Mouse (Mus musculus): ENCODE results near the gene Ifit3b. TPM values are rescaled to one million over a fixed set of nuclear protein-coding genes. Genes with fewer than 3 reads are reported as not detected.
"Not testable (repeated sequence)": the region's sequence is repeated elsewhere in the genome, so short reads cannot be mapped to it uniquely, and the experiment has no call there.

Ifit3b gene
- polyA plus RNA-seq, 1 experiment: 0.08 TPM

DNA sequence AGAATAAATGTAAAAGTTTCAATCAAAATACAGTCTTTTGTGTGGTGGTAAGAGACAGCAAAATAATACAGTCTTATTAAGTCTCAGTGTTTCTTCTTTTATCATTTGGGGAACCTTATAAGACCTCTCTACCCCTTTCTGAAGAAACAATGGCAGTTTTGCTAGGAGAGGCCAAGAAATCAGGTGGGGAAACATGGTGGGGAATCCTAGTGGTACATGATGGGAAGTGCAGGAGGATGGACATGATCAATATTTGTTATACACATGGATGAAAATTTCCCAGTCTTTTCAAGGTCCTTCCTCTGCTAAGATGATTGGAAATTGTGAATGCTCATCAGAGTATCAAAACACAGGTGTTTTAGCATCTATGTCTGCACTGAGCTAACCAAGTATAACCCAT lies 18.8 kb upstream of the Ifit3b start:
- TF ChIP-seq CTCF (IDR thresholded peaks at IDR 0.05; ENCODE audit: borderline replicate concordance, extremely low read depth, insufficient read depth, insufficient read length) (peak; percentile 9; the same call in 1 of the 2 replicates), POLR2A (IDR thresholded peaks at IDR 0.05; ENCODE audit: borderline replicate concordance, extremely low read depth, insufficient read depth, insufficient read length, poor library complexity, severe bottlenecking) (no peak)
- DNase-seq (ENCODE audit: low read depth): no peak

DNA sequence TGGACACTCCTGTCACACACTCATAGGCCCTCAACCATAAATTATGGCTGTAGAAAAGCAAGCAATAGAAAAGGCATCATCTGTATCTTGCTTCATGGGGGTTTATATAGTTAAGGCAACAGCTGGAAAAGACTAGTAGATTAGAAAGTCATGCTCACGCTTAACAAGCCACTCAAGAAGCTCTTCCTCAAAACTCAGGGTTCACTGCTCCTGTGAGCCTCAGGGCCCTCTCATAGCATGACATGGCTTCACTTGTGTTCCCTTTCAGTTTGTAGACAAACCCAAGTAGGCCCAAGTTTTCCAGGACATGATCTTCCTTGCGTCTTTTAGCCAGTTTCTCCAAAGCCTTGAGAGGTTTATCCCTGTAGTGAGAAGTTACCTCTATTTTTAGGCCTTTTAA lies 14.3 kb upstream of the Ifit3b start:
- no peak for DNase-seq (ENCODE audit: low read depth)
- TF ChIP-seq POLR2A (IDR thresholded peaks at IDR 0.05; ENCODE audit: borderline replicate concordance, extremely low read depth, insufficient read depth, insufficient read length, poor library complexity, severe bottlenecking) (no peak), CTCF (IDR thresholded peaks at IDR 0.05; ENCODE audit: borderline replicate concordance, extremely low read depth, insufficient read depth, insufficient read length) (no peak)

DNA sequence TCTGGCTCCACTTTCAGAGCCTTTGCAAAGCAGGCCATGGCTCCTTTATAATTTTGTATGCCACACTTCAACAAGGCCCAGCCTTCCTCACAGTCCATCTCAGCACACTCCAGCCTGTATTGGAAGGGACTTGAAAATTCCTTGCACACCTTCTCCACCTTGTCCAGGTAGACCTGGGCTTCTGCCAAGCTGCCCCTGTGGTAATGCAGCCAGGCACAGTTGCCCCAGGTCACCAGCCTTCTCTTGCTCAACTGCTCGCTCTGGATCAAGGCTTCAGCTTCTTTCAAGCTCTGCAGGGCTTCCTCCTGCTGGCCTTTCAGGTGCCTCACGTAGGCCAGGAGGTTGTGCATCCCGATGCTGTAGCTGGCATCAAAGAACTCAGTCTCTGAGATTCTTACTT lies 13.2 kb upstream of the Ifit3b start:
- DNase-seq (ENCODE audit: low read depth): not testable (repeated sequence)

DNA sequence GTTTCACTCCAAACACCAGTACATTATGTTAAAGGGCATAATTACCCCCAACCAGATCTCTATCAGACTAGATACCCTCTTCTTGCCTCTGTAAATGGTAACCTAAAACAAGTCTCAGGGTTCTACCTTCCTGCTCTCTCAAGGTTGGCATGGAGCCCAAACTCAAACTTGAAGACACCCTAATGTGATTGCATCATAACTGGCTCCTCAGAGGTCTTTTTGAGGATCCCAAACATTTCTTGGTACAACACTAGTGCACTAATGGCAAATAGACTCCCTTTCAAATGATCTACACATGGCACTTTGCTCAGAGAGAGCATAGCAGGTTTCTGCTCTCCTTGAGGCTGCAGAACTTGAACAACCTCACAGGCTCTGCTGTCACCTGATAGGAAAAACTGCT lies 11.0 kb upstream of the Ifit3b start:
- no peak for DNase-seq (ENCODE audit: low read depth)
- TF ChIP-seq CTCF (IDR thresholded peaks at IDR 0.05; ENCODE audit: borderline replicate concordance, extremely low read depth, insufficient read depth, insufficient read length) (no peak), POLR2A (IDR thresholded peaks at IDR 0.05; ENCODE audit: borderline replicate concordance, extremely low read depth, insufficient read depth, insufficient read length, poor library complexity, severe bottlenecking) (no peak)

DNA sequence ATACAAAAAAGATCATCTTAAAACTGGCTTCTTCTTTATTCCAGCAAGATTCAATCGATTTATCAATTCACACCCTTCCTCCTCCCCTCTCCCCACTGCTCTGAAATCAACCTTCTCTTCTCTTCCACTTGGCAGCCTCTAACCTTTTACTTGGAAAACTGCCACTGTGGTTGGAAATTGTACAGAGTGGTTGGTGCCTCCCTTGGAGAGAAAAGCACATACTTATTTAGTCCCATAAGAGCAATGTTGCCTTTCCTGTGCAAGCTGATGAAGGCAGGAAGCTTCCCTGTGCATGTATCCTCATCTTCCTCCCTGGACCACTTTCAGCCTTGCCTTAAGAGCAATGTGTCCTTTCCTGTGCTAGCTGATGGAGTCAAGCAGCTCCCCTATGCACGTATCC lies 9.4 kb upstream of the Ifit3b start:
- no peak for TF ChIP-seq CTCF (IDR thresholded peaks at IDR 0.05; ENCODE audit: borderline replicate concordance, extremely low read depth, insufficient read depth, insufficient read length)
- TF ChIP-seq POLR2A (IDR thresholded peaks at IDR 0.05; ENCODE audit: borderline replicate concordance, extremely low read depth, insufficient read depth, insufficient read length, poor library complexity, severe bottlenecking): no peak
- DNase-seq (ENCODE audit: low read depth): peak; percentile 82

DNA sequence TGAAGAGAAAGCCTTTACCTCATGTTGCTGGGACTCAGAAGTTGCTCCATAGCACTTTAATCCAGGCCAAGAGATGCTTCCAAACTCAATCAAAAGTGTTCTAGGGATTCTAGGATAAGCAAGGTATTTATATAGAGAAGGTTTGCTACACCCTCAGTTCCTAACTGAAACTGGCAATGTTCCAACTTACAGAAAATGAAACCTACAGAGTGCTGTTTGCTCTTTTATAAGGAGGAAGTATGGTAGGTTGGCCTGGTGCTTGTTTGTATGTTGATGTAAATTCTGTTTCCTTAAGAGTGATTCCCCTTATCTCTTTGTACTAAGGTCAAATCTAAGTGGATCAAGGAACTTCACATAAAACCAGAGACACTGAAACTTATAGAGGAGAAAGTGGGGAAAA lies 8.5 kb upstream of the Ifit3b start:
- not testable (repeated sequence) for DNase-seq (ENCODE audit: low read depth)

DNA sequence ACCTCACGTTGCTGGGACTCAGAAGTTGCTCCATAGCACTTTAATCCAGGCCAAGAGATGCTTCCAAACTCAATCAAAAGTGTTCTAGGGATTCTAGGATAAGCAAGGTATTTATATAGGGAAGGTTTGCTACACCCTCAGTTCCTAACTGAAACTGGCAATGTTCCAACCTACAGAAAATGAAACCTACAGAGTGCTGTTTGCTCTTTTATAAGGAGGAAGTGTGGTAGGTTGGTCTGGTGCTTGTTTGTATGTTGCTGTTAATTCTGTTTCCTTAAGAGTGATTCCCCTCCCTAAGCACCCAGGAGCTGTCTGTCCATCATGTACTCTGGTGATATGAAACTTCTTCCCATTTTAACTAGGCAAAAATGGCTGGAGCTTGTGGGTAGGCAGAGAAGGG lies 5.9 kb upstream of the Ifit3b start, which contains the start of gene Ifit1bl1:
Ifit1bl1 (minus strand) TSS at position 69 of the 400 bp plus-strand sequence.
- not testable (repeated sequence) for DNase-seq (ENCODE audit: low read depth)

DNA sequence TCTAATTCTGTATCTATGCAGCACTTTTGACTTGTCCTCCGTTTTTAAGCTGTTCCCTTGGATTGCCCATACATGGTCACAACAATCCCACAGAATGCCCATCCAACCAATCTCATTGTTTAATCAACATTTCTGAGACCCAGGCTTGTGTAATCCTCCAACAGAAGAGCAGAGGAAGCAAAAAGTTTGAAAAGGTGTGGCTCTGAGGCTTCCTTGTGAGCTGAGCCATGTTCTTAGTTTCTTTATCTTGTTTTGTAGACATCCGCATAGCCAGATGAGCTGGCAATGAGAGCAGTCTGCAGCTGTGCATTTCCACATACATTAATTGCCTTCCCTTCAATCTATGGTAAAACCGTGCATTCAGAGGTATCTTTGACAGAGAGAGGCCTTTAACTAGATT lies 2.3 kb upstream of the Ifit3b start:
- TF ChIP-seq CTCF (IDR thresholded peaks at IDR 0.05; ENCODE audit: borderline replicate concordance, extremely low read depth, insufficient read depth, insufficient read length): no peak
- TF ChIP-seq POLR2A (IDR thresholded peaks at IDR 0.05; ENCODE audit: borderline replicate concordance, extremely low read depth, insufficient read depth, insufficient read length, poor library complexity, severe bottlenecking): no peak
- DNase-seq (ENCODE audit: low read depth): no peak

DNA sequence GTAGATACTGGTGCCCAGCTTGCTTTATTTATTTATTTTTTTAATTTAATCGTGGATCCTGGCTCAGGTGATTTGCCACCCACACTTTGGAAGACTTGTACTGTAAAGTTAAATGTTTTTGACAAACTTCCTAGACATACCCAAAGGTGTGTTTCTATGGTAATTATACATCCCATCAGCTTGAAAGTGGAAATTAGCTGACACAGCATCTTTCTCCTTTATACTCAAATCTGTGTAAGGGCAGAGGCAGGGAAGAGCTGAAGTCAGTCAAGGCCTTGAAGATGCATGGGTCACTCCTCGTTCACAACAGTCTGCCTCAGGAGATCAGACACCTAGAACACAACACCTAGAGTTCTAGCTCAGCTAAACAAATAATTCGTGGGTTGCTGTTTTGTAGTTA lies 2.3 kb downstream of the Ifit3b start:
- not testable (repeated sequence) for DNase-seq (ENCODE audit: low read depth)

DNA sequence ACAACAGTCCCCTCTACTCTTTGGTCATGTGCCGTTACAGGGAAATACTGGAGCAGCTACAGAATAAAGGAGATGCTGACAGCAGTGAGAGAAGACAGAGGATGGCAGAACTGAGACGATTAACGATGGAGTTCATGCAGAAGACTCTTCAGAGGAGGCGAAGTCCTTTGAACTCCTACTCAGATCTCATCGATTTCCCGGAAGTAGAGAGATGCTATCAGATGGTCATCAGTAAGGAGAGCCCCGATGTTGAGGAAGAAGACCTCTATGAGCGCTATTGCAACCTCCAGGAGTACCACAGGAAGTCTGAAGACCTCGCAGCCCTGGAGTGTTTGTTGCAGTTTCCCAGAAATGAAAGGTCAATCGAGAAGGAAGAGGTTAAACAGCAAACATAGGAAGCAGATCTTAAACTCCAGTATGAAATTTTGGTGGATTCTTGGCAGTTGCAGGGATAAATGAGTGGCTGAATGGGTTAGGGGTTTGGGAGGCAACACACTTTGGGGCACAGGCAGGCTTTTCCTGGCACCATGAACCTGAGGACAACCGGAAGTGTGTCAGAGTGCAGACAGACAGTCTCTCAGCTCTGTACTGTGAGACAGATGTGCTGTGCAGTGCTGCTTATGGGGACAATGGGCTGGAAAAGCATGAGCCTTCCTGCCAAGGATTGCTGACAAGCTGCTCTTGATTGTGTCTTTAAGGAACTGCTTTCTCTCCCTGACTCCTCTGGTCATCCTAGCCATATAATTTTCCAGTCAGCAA lies 4.7 kb downstream of the Ifit3b start:
- not testable (repeated sequence) for DNase-seq (ENCODE audit: low read depth)

DNA sequence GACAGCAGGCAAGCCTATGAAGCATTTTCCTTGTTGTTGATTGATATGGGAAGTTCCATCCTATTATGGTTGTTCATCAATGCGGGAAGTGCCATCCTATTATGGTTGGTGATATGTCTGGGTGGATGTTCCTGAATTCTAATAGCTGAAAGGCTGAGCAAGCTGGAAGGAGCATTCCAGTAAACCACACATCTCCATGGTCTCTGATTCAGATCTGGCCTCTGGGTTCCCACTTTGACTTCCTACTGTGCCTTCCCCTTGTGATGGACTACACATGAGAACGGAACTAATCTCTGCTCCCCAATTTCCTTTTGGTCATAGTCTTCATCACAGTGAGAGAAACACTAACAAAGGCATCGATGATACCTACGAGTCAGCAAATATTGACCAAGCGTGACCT lies 13.1 kb downstream of the Ifit3b start:
- no peak for TF ChIP-seq POLR2A (IDR thresholded peaks at IDR 0.05; ENCODE audit: borderline replicate concordance, extremely low read depth, insufficient read depth, insufficient read length, poor library complexity, severe bottlenecking)
- no peak for TF ChIP-seq CTCF (IDR thresholded peaks at IDR 0.05; ENCODE audit: borderline replicate concordance, extremely low read depth, insufficient read depth, insufficient read length)
- DNase-seq (ENCODE audit: low read depth): no peak

DNA sequence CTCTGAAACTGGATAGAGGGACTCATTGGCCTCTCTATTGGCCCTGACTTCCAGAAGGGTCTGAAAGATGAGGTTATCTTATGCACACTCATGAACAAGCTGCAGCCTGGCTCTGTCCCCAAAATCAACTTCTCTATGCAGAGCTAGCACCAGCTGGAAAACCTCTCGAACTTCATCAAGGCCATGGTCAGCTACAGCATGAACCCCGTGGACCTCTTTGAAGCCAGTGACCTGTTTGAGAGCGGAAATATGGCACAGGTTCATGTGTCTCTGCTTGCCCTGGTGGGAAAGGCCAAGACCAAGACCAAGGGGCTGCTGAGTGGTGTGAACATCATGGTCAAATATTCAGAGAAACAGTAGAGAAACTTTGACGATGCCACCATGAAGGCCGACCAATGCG lies 16.0 kb downstream of the Ifit3b start:
- TF ChIP-seq POLR2A (IDR thresholded peaks at IDR 0.05; ENCODE audit: borderline replicate concordance, extremely low read depth, insufficient read depth, insufficient read length, poor library complexity, severe bottlenecking): no peak
- TF ChIP-seq CTCF (IDR thresholded peaks at IDR 0.05; ENCODE audit: borderline replicate concordance, extremely low read depth, insufficient read depth, insufficient read length): no peak
- no peak for DNase-seq (ENCODE audit: low read depth)

DNA sequence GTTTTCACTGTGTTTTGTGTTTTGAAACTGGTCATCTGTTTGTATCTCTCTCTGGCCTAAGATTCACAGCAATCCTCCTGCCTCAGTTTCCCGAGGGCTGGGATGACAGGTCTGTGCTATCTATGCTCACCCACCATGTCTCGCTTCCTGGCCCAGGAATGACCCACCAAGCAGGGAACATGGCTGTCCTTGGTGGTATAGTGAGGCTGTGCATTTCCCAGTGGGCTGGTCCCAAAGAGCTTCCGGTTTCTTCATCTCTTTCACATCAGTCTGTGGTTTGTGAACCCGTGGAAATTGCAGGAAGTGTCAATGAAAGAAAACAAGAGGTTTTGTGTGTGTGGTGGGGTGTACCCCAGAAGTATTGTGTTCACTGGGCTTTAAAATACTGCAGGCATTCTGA lies 16.9 kb downstream of the Ifit3b start:
- TF ChIP-seq POLR2A (IDR thresholded peaks at IDR 0.05; ENCODE audit: borderline replicate concordance, extremely low read depth, insufficient read depth, insufficient read length, poor library complexity, severe bottlenecking) (no peak), CTCF (IDR thresholded peaks at IDR 0.05; ENCODE audit: borderline replicate concordance, extremely low read depth, insufficient read depth, insufficient read length) (no peak)
- no peak for DNase-seq (ENCODE audit: low read depth)

DNA sequence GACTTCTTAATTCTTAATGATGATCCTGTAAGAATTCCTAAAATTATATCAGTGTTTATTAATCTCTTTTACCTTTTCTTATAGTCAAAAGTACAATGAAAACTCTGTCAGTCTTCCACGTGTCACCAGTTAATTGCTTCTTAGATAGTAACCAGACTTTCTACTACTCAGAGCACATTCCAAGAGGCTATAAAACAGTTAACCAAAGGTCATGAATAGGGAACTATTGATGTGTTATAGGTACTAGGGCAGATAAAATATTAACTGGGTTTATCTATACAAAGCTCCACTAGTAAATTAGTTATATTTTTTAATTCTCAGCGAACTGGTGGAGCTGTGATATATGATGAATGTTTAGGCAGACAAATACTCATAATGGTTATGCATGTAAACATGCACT lies 19.7 kb downstream of the Ifit3b start:
- DNase-seq (ENCODE audit: low read depth): no peak
- TF ChIP-seq POLR2A (IDR thresholded peaks at IDR 0.05; ENCODE audit: borderline replicate concordance, extremely low read depth, insufficient read depth, insufficient read length, poor library complexity, severe bottlenecking): no peak
- TF ChIP-seq CTCF (IDR thresholded peaks at IDR 0.05; ENCODE audit: borderline replicate concordance, extremely low read depth, insufficient read depth, insufficient read length): no peak

Data from brain, embryonic 14.5 days (tissue).